ENCODE assay signal across 8 mouse cellular contexts in genomic region chr15:102624970-102625686, GRCm38 (mm10). TPM values are rescaled to one million over a fixed set of nuclear protein-coding genes. Genes with fewer than 3 reads are reported as not detected.
DNase-seq lines count a peak whose midpoint lies in the region; ATAC-seq lines count a peak whose summit lies in the region.

Gene Gm28047, minus strand, starts transcription at chr15:102625067.
Gene Atf7, minus strand, starts transcription at chr15:102625464.

- under 1% methylated on average over 49 of the region's 51 CpGs for WGBS in hindbrain, embryonic 14.5 days

- no peaks in the 10 kb centered on the region for H3K36me3 ChIP-seq in hindbrain, embryonic 14.5 days (replicated peaks; ENCODE audit: control insufficient read depth, insufficient read depth)

- no peaks in the 10 kb centered on the region for H3K27me3 ChIP-seq in hindbrain, embryonic 14.5 days (ENCODE audit: control insufficient read depth, insufficient read depth, low read length)

- H3K4me2 ChIP-seq in hindbrain, embryonic 14.5 days (replicated peaks): peak within 1 kb of the TSS; percentile 83

- peak; percentile 99 for ATAC-seq in hindbrain, embryonic 14.5 days (ENCODE audit: low FRiP score)

- H3K27ac ChIP-seq in hindbrain, embryonic 14.5 days: peak within 1 kb of the TSS; percentile 94

- peak within 1 kb of the TSS; percentile 60 for H3K4me3 ChIP-seq in hindbrain, embryonic 14.5 days (replicated peaks; ENCODE audit: low read length)

- H3K9me3 ChIP-seq in hindbrain, embryonic 14.5 days (ENCODE audit: control insufficient read depth, low read length): no peaks in the 10 kb centered on the region

- peaks cover 10% of the 10 kb centered on the region for H3K4me1 ChIP-seq in hindbrain, embryonic 14.5 days (replicated peaks; ENCODE audit: control insufficient read depth, insufficient read depth, low read length)

- peak; percentile 100 for DNase-seq in R1 (ENCODE audit: low read depth, low spot score)
- peak; percentile 100 for DNase-seq in cerebellum, postnatal 25 days
- DNase-seq in frontal cortex, postnatal 25 days (ENCODE audit: low spot score in 2 of 2): peak; percentile 98 to 99
- DNase-seq in hindbrain, embryonic 14.5 days (ENCODE audit: low spot score): peak; percentile 98
- DNase-seq in layer of hippocampus, postnatal 36 days: peak; percentile 98 to 99
- peak; percentile 100 for DNase-seq in lung, postnatal 36 days
- DNase-seq in retina, postnatal 1 day: peak; percentile 99
- peak; percentile 99 for DNase-seq in urinary bladder, adult 18-20 months (ENCODE audit: low spot score in 2 of 2)

- peak within 1 kb of the TSS; percentile 69 for H3K9ac ChIP-seq in hindbrain, embryonic 14.5 days

RNA-seq across cellular contexts. Expression of gene Gm28047, which starts in this region (rescaled TPM):
- polyA plus RNA-seq in hindbrain, embryonic 14.5 days (2014; fragmentation: Nextera tagmentation; extraction: Ambion mirVana): not detected in 2 replicates
- total RNA-seq in layer of hippocampus, postnatal 36 days (2021): 1 to 10 TPM in 1 of 2 experiments, not detected in 1; 3.1 TPM

RNA-seq across cellular contexts. Expression of gene Atf7, which starts in this region (rescaled TPM):
- 13.7 and 16.7 TPM in 2 replicates for polyA plus RNA-seq in hindbrain, embryonic 14.5 days (2014; fragmentation: Nextera tagmentation; extraction: Ambion mirVana)
- total RNA-seq in layer of hippocampus, postnatal 36 days (2021): 10 to 100 TPM; 40.4 to 45.0 TPM

Comparison
In these comparisons a context has a peak if more than half of its experiments do, and no peak if none do; other contexts are left out.
1. Peak in every context shown above with its lines: DNase-seq, ATAC-seq, H3K4me3 ChIP-seq and H3K27ac ChIP-seq.